In the genomic region with DNA sequence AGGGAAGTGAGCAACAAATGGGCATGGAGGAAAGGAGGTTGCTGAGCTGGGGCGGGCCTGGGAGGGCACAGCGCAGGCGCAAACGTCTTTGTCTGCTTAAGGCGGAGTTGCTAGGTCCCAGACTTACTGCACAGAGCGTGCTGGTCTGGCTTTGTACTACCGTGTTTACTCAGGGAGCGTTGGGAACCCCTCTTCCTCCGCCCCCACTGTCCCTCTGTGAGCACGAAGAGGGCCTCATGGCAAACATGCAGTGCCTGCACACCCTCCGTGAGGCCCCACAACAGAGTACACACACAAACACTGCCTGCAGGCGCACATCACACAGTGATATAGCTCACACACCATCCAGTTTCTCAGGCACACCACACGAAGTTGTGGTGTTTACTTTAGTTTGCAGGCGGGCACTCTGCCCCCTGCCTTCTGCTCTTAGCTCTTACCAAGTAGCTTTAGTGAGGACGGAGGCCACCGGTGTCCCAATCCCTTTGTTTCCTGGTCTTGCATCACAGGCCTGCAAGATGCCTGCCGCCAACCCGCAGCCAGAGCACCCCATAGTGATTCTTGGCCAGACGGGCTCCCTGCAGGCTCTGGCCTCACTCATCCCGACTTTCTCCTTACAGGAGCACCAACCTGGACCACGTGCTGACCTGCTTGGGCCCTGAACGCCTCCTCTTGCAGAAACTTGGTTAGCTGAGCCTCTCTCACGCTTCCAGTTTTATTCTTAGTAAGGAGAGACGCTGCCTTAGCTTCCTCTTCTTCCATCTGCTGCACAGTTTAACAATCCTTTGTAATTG, we compare ENCODE assay signal across 8 mouse cellular contexts. TPM values are rescaled to one million over a fixed set of nuclear protein-coding genes. Genes with fewer than 3 reads are reported as not detected.
DNase-seq lines count a peak whose midpoint lies in the region; ATAC-seq lines count a peak whose summit lies in the region.

No protein-coding gene starts in this region.

- peak overlapping the region; percentile 73 for H3K9ac ChIP-seq in hindbrain, embryonic 13.5 days

- ATAC-seq in hindbrain, embryonic 13.5 days (ENCODE audit: low FRiP score) = peak; percentile 95

- peak overlapping the region; percentile 47 for H3K4me2 ChIP-seq in hindbrain, embryonic 13.5 days

- H3K27ac ChIP-seq in hindbrain, embryonic 13.5 days = peak overlapping the region; percentile 97

- H3K36me3 ChIP-seq in hindbrain, embryonic 13.5 days = no peaks in the 10 kb centered on the region

- H3K4me3 ChIP-seq in hindbrain, embryonic 13.5 days = peak overlapping the region; percentile 11; the same call in 1 of the 2 replicates

- H3K9me3 ChIP-seq in hindbrain, embryonic 13.5 days = no peaks in the 10 kb centered on the region

- no peaks in the 10 kb centered on the region for H3K27me3 ChIP-seq in hindbrain, embryonic 13.5 days

- 6% methylated on average over 24 of the region's 24 CpGs for WGBS in hindbrain, embryonic 13.5 days

- peak; percentile 95 for DNase-seq in R1 (ENCODE audit: low read depth, low spot score)
- peak; percentile 62 to 68 for DNase-seq in cerebellum, postnatal 36 days
- DNase-seq in frontal cortex, postnatal 25 days (ENCODE audit: low spot score in 2 of 2) = peak; percentile 51 to 52
- peak; percentile 57 to 65 for DNase-seq in layer of hippocampus, postnatal 25 days (ENCODE audit: extremely low spot score in 1 of 2, low spot score in 1 of 2)
- DNase-seq in lung, postnatal 14 days = peak; percentile 89
- DNase-seq in ovary, postnatal 36 days (ENCODE audit: low spot score) = peak; percentile 82
- peak; percentile 87 for DNase-seq in thymus, postnatal 25 days

- peaks cover 18% of the 10 kb centered on the region for H3K4me1 ChIP-seq in hindbrain, embryonic 13.5 days (replicated peaks)

RNA-seq across cellular contexts. Expression of a gene that starts 38.6 kb away (rescaled TPM):
- 268 and 333 TPM in 2 replicates for polyA plus RNA-seq in hindbrain, embryonic 13.5 days (2015; fragmentation: Nextera tagmentation; extraction: Ambion mirVana)
- total RNA-seq in layer of hippocampus, postnatal 25 days (2021) = 100 to 1,000 TPM; 187 to 192 TPM

RNA-seq across cellular contexts. Expression of a gene that starts 49.4 kb away (rescaled TPM):
- 25.7 and 28.0 TPM in 2 replicates for polyA plus RNA-seq in hindbrain, embryonic 13.5 days (2015; fragmentation: Nextera tagmentation; extraction: Ambion mirVana)
- 10 to 100 TPM; 16.1 to 17.4 TPM for total RNA-seq in layer of hippocampus, postnatal 25 days (2021)

Comparison
In these comparisons a context has a peak if more than half of its experiments do, and no peak if none do; other contexts are left out.
1. Peak in every context shown above with its lines: DNase-seq, ATAC-seq, H3K4me3 ChIP-seq and H3K27ac ChIP-seq.